Mouse (Mus musculus) heart, postnatal 0 days (tissue): ENCODE measurements around the gene Map2k1. TPM values are rescaled to one million over a fixed set of nuclear protein-coding genes. Genes with fewer than 3 reads are reported as not detected.
A peak's percentile ranks its signal among the peaks of the same experiment; 100 is the strongest.

ENCODE experiments used
- ATAC-seq: fragments of 200-750 bp; cut with Nextera tagmentation; 2 replicates; pipeline ENCODE4 v1.8.0; 2017; ENCODE audit warnings: low read depth, moderate number of reproducible peaks, moderate library complexity; ENCODE audit not compliant: insufficient read depth
- DNase-seq: peaks from one replicate; pipeline ENCODE4 v3.0.0-alpha.2; 2016; ENCODE audit warnings: low spot score
- H3K27ac ChIP-seq: fragments of 300-500 bp; sonication (generic); 2 replicates; pipeline ENCODE4 v1.5.1; 2014; ENCODE audit warnings: low read depth, mild to moderate bottlenecking
- H3K27me3 ChIP-seq: fragments of 300-500 bp; sonication (generic); 2 replicates; pipeline ENCODE4 v1.6.1; 2014; ENCODE audit warnings: low read length, mixed read lengths; ENCODE audit not compliant: control insufficient read depth, insufficient read depth
- H3K36me3 ChIP-seq: fragments of 300-500 bp; sonication (generic); replicated peaks from 2 replicates; pipeline ENCODE4 v1.6.1; 2014; ENCODE audit warnings: low read length, mixed read lengths; ENCODE audit not compliant: control insufficient read depth, insufficient read depth
- H3K4me1 ChIP-seq: fragments of 300-500 bp; sonication (generic); 2 replicates; pipeline ENCODE4 v1.6.1; 2014; ENCODE audit warnings: antibody characterized with exemption; ENCODE audit not compliant: control insufficient read depth, insufficient read depth
- H3K4me2 ChIP-seq: fragments of 300-500 bp; sonication (generic); 2 replicates; pipeline ENCODE4 v1.6.1; 2014; ENCODE audit warnings: low read depth, mild to moderate bottlenecking, low read length, moderate library complexity
- H3K4me3 ChIP-seq: fragments of 300-500 bp; sonication (generic); 2 replicates; pipeline ENCODE4 v1.5.1; 2014; ENCODE audit warnings: low read depth, low read length
- H3K9ac ChIP-seq: fragments of 300-500 bp; sonication (generic); replicated peaks from 2 replicates; pipeline ENCODE4 v1.6.1; 2014; ENCODE audit warnings: low read depth, low read length, mixed read lengths
- H3K9me3 ChIP-seq: fragments of 300-500 bp; sonication (generic); replicated peaks from 2 replicates; pipeline ENCODE4 v1.6.1; 2016; ENCODE audit warnings: low read length; ENCODE audit not compliant: control insufficient read depth
- CTCF ChIP-seq: IDR thresholded peaks from 2 replicates; pipeline ENCODE4 v1.5.1; 2016; ENCODE audit warnings: antibody characterized with exemption, control low read depth, low read depth
- EP300 ChIP-seq: IDR thresholded peaks from 2 replicates; pipeline ENCODE4 v1.6.1; 2016; ENCODE audit warnings: antibody characterized with exemption, low read depth
- WGBS: fragments of 180-500 bp; shearing (Covaris S2); extraction: QIAGEN DNeasy Blood & Tissue Kit; methylation state at CpG from one replicate; pipeline ENCODE4 v1.1.7; 2014; 5-methylcytosine and 5-hydroxymethylcytosine counted together
- polyA plus RNA-seq: library from polyadenylated mRNA; unstranded; fragments of >200 nt; fragmentation: Nextera tagmentation; extraction: Ambion mirVana; gene quantifications from 2 replicates; pipeline ENCODE4 v1.2.1, GENCODE M21; 2015
- total RNA-seq: library from RNA; depleted of rRNA; stranded (reverse); fragments of >200 nt; gene quantifications from 2 replicates; pipeline ENCODE4 v1.2.3, GENCODE M21; 2014; ENCODE audit warnings: low replicate concordance

The Map2k1 gene
- total and polyA plus RNA-seq, 2 experiments from 2014 or later = 57.7 to 110 TPM

GRCm38 (mm10) chr9:64242381-64242831 is 11.0 kb downstream of the Map2k1 start:
- WGBS = 55% methylated on average over 6 of the region's 6 CpGs
- no peak overlapping the region; the same call in 1 of the 2 replicates for H3K27ac ChIP-seq
- no peak for DNase-seq

GRCm38 (mm10) chr9:64240681-64241080 is 12.8 kb downstream of the Map2k1 start:
- Histone ChIP-seq H3K9ac (no peak overlapping the region), H3K36me3 (no peaks in the 10 kb centered on the region), H3K9me3 (no peaks in the 10 kb centered on the region), H3K4me1 (peaks cover 8% of the 10 kb centered on the region), H3K4me2 (peak overlapping the region; percentile 28), H3K4me3 (no peak overlapping the region), H3K27ac (peak overlapping the region; percentile 30; the same call in 1 of the 2 replicates), H3K27me3 (no peaks in the 10 kb centered on the region)
- WGBS = 13% methylated on average over 8 of the region's 8 CpGs
- DNase-seq = peak; percentile 33
- TF ChIP-seq EP300 = no peak
- no peak for TF ChIP-seq CTCF
- ATAC-seq = no peak

More at GRCm38 (mm10) chr9:64242381-64242831, 11.0 kb downstream of the Map2k1 start:
- no peaks in the 10 kb centered on the region for H3K36me3 ChIP-seq
- no peak overlapping the region for H3K4me2 ChIP-seq
- peaks cover 8% of the 10 kb centered on the region for H3K4me1 ChIP-seq
- no peak overlapping the region for H3K4me3 ChIP-seq
- ATAC-seq = no peak
- H3K9me3 ChIP-seq = no peaks in the 10 kb centered on the region
- TF ChIP-seq EP300 = no peak
- no peak for TF ChIP-seq CTCF
- no peak overlapping the region for H3K9ac ChIP-seq
- H3K27me3 ChIP-seq = no peaks in the 10 kb centered on the region

- Histone ChIP-seq H3K4me1 (peaks cover 8% of the 10 kb centered on the region), H3K36me3 (no peaks in the 10 kb centered on the region), H3K4me2 (peak overlapping the region; percentile 28; the same call in 1 of the 2 replicates), H3K9ac (no peak overlapping the region), H3K27me3 (no peaks in the 10 kb centered on the region), H3K9me3 (no peaks in the 10 kb centered on the region), H3K27ac (no peak overlapping the region), H3K4me3 (no peak overlapping the region)
- no peak for ATAC-seq
- DNase-seq = no peak
- 61% methylated on average over 2 of the region's 2 CpGs for WGBS
- TF ChIP-seq EP300 (no peak), CTCF (no peak)
These were observed 13.3 kb downstream of the Map2k1 start for GRCm38 (mm10) chr9:64240116-64240515.

GRCm38 (mm10) chr9:64236056-64236455 is 17.4 kb downstream of the Map2k1 start:
- Histone ChIP-seq H3K9ac (no peak overlapping the region), H3K27ac (no peak overlapping the region), H3K4me1 (peaks cover 23% of the 10 kb centered on the region), H3K4me2 (no peak overlapping the region), H3K36me3 (no peaks in the 10 kb centered on the region), H3K27me3 (no peaks in the 10 kb centered on the region), H3K4me3 (no peak overlapping the region), H3K9me3 (no peaks in the 10 kb centered on the region)
- DNase-seq (no peak), ATAC-seq (no peak)
- TF ChIP-seq EP300 (no peak), CTCF (no peak)
- 94% methylated on average over 7 of the region's 7 CpGs for WGBS

- Histone ChIP-seq H3K36me3 (no peaks in the 10 kb centered on the region), H3K9ac (no peak within 1 kb of the TSS), H3K4me1 (peaks cover 18% of the 10 kb centered on the region; the same call in 1 of the 2 replicates), H3K4me2 (no peak within 1 kb of the TSS), H3K27ac (peak within 1 kb of the TSS; percentile 56; the same call in 1 of the 2 replicates), H3K4me3 (no peak within 1 kb of the TSS), H3K9me3 (no peaks in the 10 kb centered on the region), H3K27me3 (no peaks in the 10 kb centered on the region)
- no peak for DNase-seq
- WGBS = 93% methylated on average over 8 of the region's 8 CpGs
- TF ChIP-seq EP300 = no peak
- TF ChIP-seq CTCF = no peak
- no peak for ATAC-seq
These were observed 18.5 kb downstream of the Map2k1 start, which contains the start of gene Uchl4 for GRCm38 (mm10) chr9:64234768-64235435. Gene Uchl4, plus strand, starts transcription at chr9:64235201.
